Mouse (Mus musculus): ENCODE data around the gene Gm1123.

- TF ChIP-seq CTCF (IDR thresholded peaks at IDR 0.05; ENCODE audit: extremely low read depth, insufficient read length, insufficient replicate concordance, low read depth, low read length) (no peak), POLR2A (IDR thresholded peaks at IDR 0.05; ENCODE audit: low read depth, low read length) (no peak)
These were observed 45.8 kb upstream of the Gm1123 start for GRCm38 (mm10) chr9:99081308-99081707.
